Mouse (Mus musculus) kidney, embryonic 14.5 days (tissue): Measurements from ENCODE around the gene Lonp2. TPM values are rescaled to one million over a fixed set of nuclear protein-coding genes. Genes with fewer than 3 reads are reported as not detected.

Experiments used
- ATAC-seq: fragments of 200-750 bp; cut with Nextera tagmentation; 2 replicates; pipeline ENCODE4 v1.8.0; 2017; ENCODE audit warnings: moderate number of reproducible peaks, mild to moderate bottlenecking, moderate TSS enrichment, moderate library complexity; ENCODE audit not compliant: low FRiP score, low TSS enrichment
- H3K27ac ChIP-seq: fragments of 300-500 bp; sonication (generic); 2 replicates; pipeline ENCODE4 v1.5.1; 2014; ENCODE audit warnings: low read depth, mild to moderate bottlenecking, low read length, moderate library complexity, mixed read lengths
- H3K27me3 ChIP-seq: fragments of 300-500 bp; sonication (generic); 2 replicates; pipeline ENCODE4 v1.6.1; 2014; ENCODE audit warnings: mild to moderate bottlenecking, low read length; ENCODE audit not compliant: control insufficient read depth, insufficient read depth
- H3K36me3 ChIP-seq: fragments of 300-500 bp; sonication (generic); 2 replicates; pipeline ENCODE4 v1.6.1; 2014; ENCODE audit warnings: low read length, mixed read lengths; ENCODE audit not compliant: control insufficient read depth, insufficient read depth
- H3K4me1 ChIP-seq: fragments of 300-500 bp; sonication (generic); 2 replicates; pipeline ENCODE4 v1.6.1; 2014; ENCODE audit warnings: low read length, mixed read lengths; ENCODE audit not compliant: control insufficient read depth, insufficient read depth
- H3K4me2 ChIP-seq: fragments of 300-500 bp; sonication (generic); replicated peaks from 2 replicates; pipeline ENCODE4 v1.6.1; 2014; ENCODE audit warnings: low read depth, mild to moderate bottlenecking, low read length
- H3K4me3 ChIP-seq: fragments of 300-500 bp; sonication (generic); 2 replicates; pipeline ENCODE4 v1.5.1; 2014; ENCODE audit warnings: mild to moderate bottlenecking, low read length
- H3K9ac ChIP-seq: fragments of 300-500 bp; sonication (generic); 2 replicates; pipeline ENCODE4 v1.6.1; 2014; ENCODE audit warnings: low read depth, mild to moderate bottlenecking, low read length, moderate library complexity
- H3K9me3 ChIP-seq: fragments of 300-500 bp; sonication (generic); 2 replicates; pipeline ENCODE4 v1.6.1; 2016; ENCODE audit warnings: low read length; ENCODE audit not compliant: control insufficient read depth
- WGBS: fragments of 180-500 bp; shearing (Covaris S2); extraction: QIAGEN DNeasy Blood & Tissue Kit; methylation state at CpG from one replicate; pipeline ENCODE4 v1.1.7; 2014; 5-methylcytosine and 5-hydroxymethylcytosine counted together
- polyA plus RNA-seq: library from polyadenylated mRNA; unstranded; fragments of >200 nt; fragmentation: Nextera tagmentation; extraction: Ambion mirVana; gene quantifications from 2 replicates; pipeline ENCODE4 v1.2.1, GENCODE M21; 2014

The Lonp2 gene
- polyA plus RNA-seq, 1 experiment from 2014 or later = 54.8 TPM

- ATAC-seq = no peak
- Histone ChIP-seq H3K27ac (no peak overlapping the region), H3K27me3 (no peaks in the 10 kb centered on the region), H3K4me3 (no peak overlapping the region), H3K36me3 (peaks cover 2% of the 10 kb centered on the region; the same call in 1 of the 2 replicates), H3K9me3 (no peaks in the 10 kb centered on the region), H3K4me1 (no peaks in the 10 kb centered on the region), H3K4me2 (no peak overlapping the region), H3K9ac (no peak overlapping the region)
- WGBS = 74% methylated on average over 3 of the region's 3 CpGs
Measured at GRCm38 (mm10) chr8:86686629-86687028, 62.8 kb downstream of the Lonp2 start.

GRCm38 (mm10) chr8:86692107-86692506 lies 68.3 kb downstream of the Lonp2 start:
- Histone ChIP-seq H3K36me3 (no peaks in the 10 kb centered on the region; the same call in 1 of the 2 replicates), H3K9ac (no peak overlapping the region), H3K9me3 (no peaks in the 10 kb centered on the region), H3K4me1 (no peaks in the 10 kb centered on the region), H3K4me3 (no peak overlapping the region), H3K27me3 (no peaks in the 10 kb centered on the region), H3K4me2 (no peak overlapping the region), H3K27ac (no peak overlapping the region)
- ATAC-seq = no peak
- WGBS = 89% methylated on average over 1 of the region's 1 CpGs

DNA sequence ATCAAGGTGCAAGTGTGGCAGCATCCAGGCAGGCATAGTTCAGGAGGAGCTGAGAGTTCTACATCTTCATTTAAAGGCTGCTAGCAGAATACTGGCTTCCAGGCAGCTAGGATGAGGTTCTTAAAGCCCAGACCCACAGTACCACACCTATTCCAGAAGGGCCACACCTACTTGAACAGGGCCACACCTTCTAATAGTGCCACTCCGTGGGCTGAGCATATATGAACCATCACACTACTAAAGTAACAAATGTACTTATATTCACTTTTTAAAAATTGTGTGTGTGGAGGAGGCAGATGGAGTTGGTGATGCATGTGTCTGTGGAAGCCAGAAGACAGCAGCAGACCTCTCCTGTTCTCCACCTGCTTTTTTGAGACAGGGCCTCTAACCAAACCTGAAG lies 70.2 kb downstream of the Lonp2 start:
- no peak overlapping the region for H3K4me2 ChIP-seq
- H3K9ac ChIP-seq = no peak overlapping the region
- no peaks in the 10 kb centered on the region for H3K9me3 ChIP-seq
- H3K27ac ChIP-seq = no peak overlapping the region
- 87% methylated on average over 1 of the region's 1 CpGs for WGBS
- H3K27me3 ChIP-seq = no peaks in the 10 kb centered on the region
- H3K4me3 ChIP-seq = no peak overlapping the region
- no peaks in the 10 kb centered on the region; the same call in 1 of the 2 replicates for H3K36me3 ChIP-seq
- ATAC-seq = no peak
- H3K4me1 ChIP-seq = no peaks in the 10 kb centered on the region

- no peak for ATAC-seq
- no peaks in the 10 kb centered on the region for H3K27me3 ChIP-seq
Measured at GRCm38 (mm10) chr8:86695703-86696102, 71.9 kb downstream of the Lonp2 start.

GRCm38 (mm10) chr8:86698811-86699421 lies 75.1 kb downstream of the Lonp2 start:
- H3K36me3 ChIP-seq = peaks cover 3% of the 10 kb centered on the region; the same call in 1 of the 2 replicates
- 20% methylated on average over 1 of the region's 1 CpGs for WGBS
- H3K9me3 ChIP-seq = no peaks in the 10 kb centered on the region
- H3K27ac ChIP-seq = no peak overlapping the region
- H3K4me3 ChIP-seq = no peak overlapping the region
- no peak overlapping the region for H3K4me2 ChIP-seq
- H3K9ac ChIP-seq = no peak overlapping the region
- no peak for ATAC-seq
- no peaks in the 10 kb centered on the region for H3K27me3 ChIP-seq
- H3K4me1 ChIP-seq = no peaks in the 10 kb centered on the region

More at GRCm38 (mm10) chr8:86695703-86696102, 71.9 kb downstream of the Lonp2 start:
- peaks cover 3% of the 10 kb centered on the region; the same call in 1 of the 2 replicates for H3K36me3 ChIP-seq
- no peak overlapping the region for H3K9ac ChIP-seq
- H3K4me1 ChIP-seq = no peaks in the 10 kb centered on the region
- H3K4me2 ChIP-seq = no peak overlapping the region
- no peaks in the 10 kb centered on the region for H3K9me3 ChIP-seq
- 96% methylated on average over 2 of the region's 2 CpGs for WGBS
- H3K27ac ChIP-seq = no peak overlapping the region
- H3K4me3 ChIP-seq = no peak overlapping the region

- 76% methylated on average over 12 of the region's 12 CpGs for WGBS
- no peak overlapping the region for H3K4me3 ChIP-seq
- no peak for ATAC-seq
- no peaks in the 10 kb centered on the region for H3K4me1 ChIP-seq
- H3K9me3 ChIP-seq = no peaks in the 10 kb centered on the region
- H3K27ac ChIP-seq = no peak overlapping the region
- no peak overlapping the region for H3K9ac ChIP-seq
- H3K36me3 ChIP-seq = peaks cover 3% of the 10 kb centered on the region; the same call in 1 of the 2 replicates
- H3K27me3 ChIP-seq = no peaks in the 10 kb centered on the region
- no peak overlapping the region for H3K4me2 ChIP-seq
Measured at GRCm38 (mm10) chr8:86699471-86699870, 75.6 kb downstream of the Lonp2 start.

DNA sequence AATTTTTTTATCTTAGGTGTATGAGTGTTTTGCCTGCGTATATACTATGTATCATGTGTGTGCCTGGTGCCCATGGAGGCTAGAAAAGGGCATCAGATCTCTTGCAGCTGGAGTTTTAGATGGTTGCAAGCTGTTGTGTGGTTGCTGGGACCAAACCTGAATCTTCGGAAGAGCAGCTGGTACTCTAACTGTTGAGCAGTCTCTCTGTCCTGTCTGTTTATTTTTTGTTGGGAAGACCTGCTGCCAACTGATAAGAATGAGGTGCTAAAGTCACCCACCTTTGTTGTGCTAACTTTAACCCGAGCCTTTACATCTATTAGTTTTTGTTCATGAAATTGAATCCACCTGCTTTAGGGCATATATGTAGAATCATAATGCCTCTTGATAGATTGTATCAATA lies 78.6 kb downstream of the Lonp2 start:
- WGBS = 94% methylated on average over 3 of the region's 3 CpGs

GRCm38 (mm10) chr8:86705317-86705716 lies 81.5 kb downstream of the Lonp2 start:
- Histone ChIP-seq H3K4me1 (no peaks in the 10 kb centered on the region), H3K4me2 (no peak overlapping the region), H3K9me3 (no peaks in the 10 kb centered on the region), H3K9ac (no peak overlapping the region), H3K4me3 (no peak overlapping the region), H3K27ac (no peak overlapping the region), H3K36me3 (peaks cover 6% of the 10 kb centered on the region; the same call in 1 of the 2 replicates), H3K27me3 (no peaks in the 10 kb centered on the region)
- whole genome bisulfite sequencing = 82% methylated on average over 3 of the region's 3 CpGs
- ATAC-seq = no peak

More for the DNA sequence above, 78.6 kb downstream of the Lonp2 start:
- Histone ChIP-seq H3K9ac (no peak overlapping the region), H3K36me3 (peaks cover 3% of the 10 kb centered on the region; the same call in 1 of the 2 replicates), H3K9me3 (no peaks in the 10 kb centered on the region), H3K27me3 (no peaks in the 10 kb centered on the region), H3K27ac (no peak overlapping the region), H3K4me1 (no peaks in the 10 kb centered on the region), H3K4me2 (no peak overlapping the region), H3K4me3 (no peak overlapping the region)
- ATAC-seq = no peak

DNA sequence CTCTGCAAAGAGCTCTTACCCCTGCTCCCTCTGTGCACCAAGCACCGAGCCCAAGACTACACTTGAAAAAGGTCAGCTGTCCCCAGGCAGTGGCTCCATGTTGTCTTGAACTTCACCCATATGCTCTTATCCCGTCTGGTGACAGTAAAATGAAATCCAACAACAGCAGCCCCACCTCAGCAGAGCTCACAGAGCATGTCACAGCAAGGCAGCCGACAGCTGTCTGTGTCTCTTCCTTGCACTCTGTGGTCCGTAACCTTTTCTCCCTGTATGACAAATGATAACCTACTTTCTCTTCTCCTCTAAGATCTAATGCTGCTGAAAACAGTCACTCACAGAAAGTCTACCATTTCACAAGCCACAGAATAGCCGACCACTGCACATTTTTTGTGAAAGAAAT lies 82.9 kb downstream of the Lonp2 start:
- Histone ChIP-seq H3K9ac (no peak overlapping the region), H3K4me1 (no peaks in the 10 kb centered on the region), H3K27me3 (no peaks in the 10 kb centered on the region), H3K9me3 (no peaks in the 10 kb centered on the region), H3K4me2 (no peak overlapping the region), H3K4me3 (no peak overlapping the region), H3K36me3 (peaks cover 6% of the 10 kb centered on the region; the same call in 1 of the 2 replicates), H3K27ac (no peak overlapping the region)
- no peak for ATAC-seq
- 71% methylated on average over 5 of the region's 5 CpGs for WGBS
